Mouse (Mus musculus) myocyte (in vitro differentiated cells): ENCODE results near the gene Scly. TPM values are rescaled to one million over a fixed set of nuclear protein-coding genes. Genes with fewer than 3 reads are reported as not detected.

Experiments
- H3K27me3 ChIP-seq: one replicate; pipeline ENCODE4 v1.6.1; 2011; ENCODE audit not compliant: control insufficient read depth, insufficient read depth, insufficient read length
- H3K36me3 ChIP-seq: one replicate; pipeline ENCODE4 v1.6.1; 2011; ENCODE audit not compliant: control insufficient read depth, insufficient read depth
- H3K4me2 ChIP-seq: one replicate; pipeline ENCODE4 v1.6.1; 2011; ENCODE audit warnings: low read depth, control low read depth
- H3K4me3 ChIP-seq: one replicate; pipeline ENCODE4 v1.5.1; 2011; ENCODE audit warnings: mild to moderate bottlenecking, control low read depth, moderate library complexity
- H3K79me2 ChIP-seq: one replicate; pipeline ENCODE4 v1.6.1; 2011; ENCODE audit not compliant: control insufficient read depth, insufficient read depth
- H3ac ChIP-seq: one replicate; pipeline ENCODE4 v1.6.1; 2011; ENCODE audit not compliant: control insufficient read depth, insufficient read length
- CEBPB ChIP-seq: IDR thresholded peaks from 2 replicates; pipeline ENCODE4 v1.6.1; 2011; ENCODE audit warnings: mild to moderate bottlenecking, moderate library complexity; ENCODE audit not compliant: poor library complexity, insufficient read depth, severe bottlenecking
- E2F4 ChIP-seq: IDR thresholded peaks from one replicate; pipeline ENCODE4 v1.6.1; 2011; ENCODE audit warnings: mild to moderate bottlenecking, control low read depth, moderate library complexity; ENCODE audit not compliant: insufficient read depth
- MAX ChIP-seq: IDR thresholded peaks from one replicate; pipeline ENCODE4 v1.6.1; 2011; ENCODE audit warnings: low read depth, mild to moderate bottlenecking, control low read depth
- MYOD1 ChIP-seq, 3 experiments: IDR thresholded peaks; one replicate each; pipeline ENCODE4 v1.6.1; 2011; ENCODE audit warnings: control low read depth in 2 of 3, low read depth in 2 of 3, mild to moderate bottlenecking in 2 of 3, moderate library complexity in 1 of 3; ENCODE audit not compliant: insufficient read length in 2 of 3, control insufficient read depth in 1 of 3
- MYOG ChIP-seq, 3 experiments: IDR thresholded peaks; one replicate each; pipeline ENCODE4 v1.6.1; 2011; ENCODE audit warnings: control low read depth in 2 of 3, low read depth in 2 of 3, mild to moderate bottlenecking in 2 of 3; ENCODE audit not compliant: insufficient read length in 2 of 3, control insufficient read depth in 1 of 3, insufficient read depth in 1 of 3
- POLR2A ChIP-seq: IDR thresholded peaks from one replicate; pipeline ENCODE4 v1.6.1; 2011; ENCODE audit warnings: low read depth, mild to moderate bottlenecking, control low read depth, moderate library complexity; ENCODE audit not compliant: insufficient read length
- POLR2AphosphoS2 ChIP-seq: IDR thresholded peaks from one replicate; pipeline ENCODE4 v1.6.1; 2011; ENCODE audit warnings: low read depth, control low read depth; ENCODE audit not compliant: insufficient read length
- REST ChIP-seq: IDR thresholded peaks from one replicate; pipeline ENCODE4 v1.6.1; 2011; ENCODE audit warnings: mild to moderate bottlenecking, control low read depth, moderate library complexity; ENCODE audit not compliant: insufficient read depth, insufficient read length
- SRF ChIP-seq: IDR thresholded peaks from one replicate; pipeline ENCODE4 v1.6.1; 2011; ENCODE audit warnings: low read depth; ENCODE audit not compliant: control insufficient read depth, insufficient read length
- TCF12 ChIP-seq: IDR thresholded peaks from one replicate; pipeline ENCODE4 v1.6.1; 2011; ENCODE audit warnings: mild to moderate bottlenecking, control low read depth; ENCODE audit not compliant: poor library complexity, insufficient read depth, severe bottlenecking
- TCF3 ChIP-seq: IDR thresholded peaks from one replicate; pipeline ENCODE4 v1.6.1; 2011; ENCODE audit warnings: low read depth, control low read depth; ENCODE audit not compliant: insufficient read length
- USF1 ChIP-seq: IDR thresholded peaks from one replicate; pipeline ENCODE4 v1.6.1; 2011; ENCODE audit warnings: low read depth, mild to moderate bottlenecking, control low read depth, moderate library complexity
- polyA plus RNA-seq: library from polyadenylated mRNA; unstranded; fragments of >200 nt; fragmentation: generic; extraction: Trizol; gene quantifications from one replicate; pipeline ENCODE4 v1.2.1, GENCODE M21; 2012; ENCODE audit warnings: missing spikeins

Scly gene
- polyA plus RNA-seq, 1 experiment: 21.9 TPM

DNA sequence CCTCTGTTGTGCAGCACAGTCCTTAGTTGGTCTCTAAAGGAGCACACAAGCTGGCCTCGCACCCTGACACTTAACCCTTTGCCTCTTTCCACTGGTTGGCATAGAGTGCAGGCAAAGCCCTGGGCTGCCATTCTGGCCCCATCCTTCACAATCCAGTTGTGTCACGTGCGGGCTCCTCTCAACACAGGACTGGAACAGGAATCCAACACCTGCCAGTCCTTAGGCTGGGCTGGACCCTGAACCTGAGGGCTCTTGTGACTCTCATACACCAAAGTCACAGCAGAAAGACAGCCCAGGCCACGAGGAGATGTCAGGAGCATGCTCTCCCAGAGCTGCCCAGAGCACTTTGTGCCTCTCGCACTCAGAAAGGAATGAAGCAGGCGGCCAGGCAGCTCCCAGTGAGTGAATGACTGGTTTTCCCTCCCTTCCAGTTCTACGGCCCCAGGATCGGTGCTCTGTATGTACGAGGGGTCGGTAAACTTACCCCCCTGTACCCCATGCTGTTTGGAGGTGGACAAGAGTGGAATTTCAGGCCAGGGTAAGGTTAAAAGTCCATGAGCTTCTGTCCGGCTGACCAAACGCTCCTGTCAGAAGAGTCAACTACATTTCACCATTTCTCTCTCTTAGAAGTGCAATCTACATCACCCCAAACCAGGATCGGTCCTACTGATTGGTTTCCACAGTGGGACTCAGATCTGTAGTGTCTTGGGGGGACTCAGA lies 11.4 kb downstream of the Scly start:
- Histone ChIP-seq H3K27me3 (no peaks in the 10 kb centered on the region), H3K36me3 (peaks cover 16% of the 10 kb centered on the region), H3K79me2 (no peaks in the 10 kb centered on the region), H3K4me2 (no peak overlapping the region), H3K4me3 (no peak overlapping the region), H3ac (no peak overlapping the region)
- TF ChIP-seq CEBPB (no peak), TCF3 (no peak), MYOG (IDR thresholded peaks at IDR 0.05; ENCODE audit: control insufficient read depth in 1 of 3, insufficient read depth in 1 of 3, insufficient read length in 2 of 3, low read depth in 2 of 3) (no peak), REST (no peak), TCF12 (no peak), USF1 (no peak), SRF (no peak), POLR2AphosphoS2 (no peak), E2F4 (no peak), MYOD1 (IDR thresholded peaks at IDR 0.05; ENCODE audit: control insufficient read depth in 1 of 3, insufficient read length in 2 of 3, low read depth in 2 of 3) (no peak), MAX (no peak), POLR2A (no peak)

GRCm38 (mm10) chr1:91312273-91312672 lies 14.1 kb downstream of the Scly start:
- peaks cover 3% of the 10 kb centered on the region for H3K36me3 ChIP-seq
- no peak for TF ChIP-seq TCF12
- TF ChIP-seq REST: no peak
- TF ChIP-seq TCF3: no peak
- no peak for TF ChIP-seq SRF
- no peak for TF ChIP-seq CEBPB
- TF ChIP-seq POLR2AphosphoS2: no peak
- TF ChIP-seq POLR2A: no peak
- TF ChIP-seq E2F4: no peak
- no peak for TF ChIP-seq MAX
- TF ChIP-seq MYOD1 (IDR thresholded peaks at IDR 0.05; ENCODE audit: control insufficient read depth in 1 of 3, insufficient read length in 2 of 3, low read depth in 2 of 3): no peak
- no peak for TF ChIP-seq USF1
- no peak for TF ChIP-seq MYOG (IDR thresholded peaks at IDR 0.05; ENCODE audit: control insufficient read depth in 1 of 3, insufficient read depth in 1 of 3, insufficient read length in 2 of 3, low read depth in 2 of 3)
- H3ac ChIP-seq: no peak overlapping the region
- H3K79me2 ChIP-seq: no peaks in the 10 kb centered on the region
- no peak overlapping the region for H3K4me2 ChIP-seq
- no peaks in the 10 kb centered on the region for H3K27me3 ChIP-seq
- no peak overlapping the region for H3K4me3 ChIP-seq

GRCm38 (mm10) chr1:91313251-91313650 lies 15.1 kb downstream of the Scly start:
- Histone ChIP-seq H3K27me3 (no peaks in the 10 kb centered on the region), H3K79me2 (no peaks in the 10 kb centered on the region), H3K4me3 (no peak overlapping the region), H3K4me2 (peak overlapping the region; percentile 41), H3ac (no peak overlapping the region), H3K36me3 (no peaks in the 10 kb centered on the region)
- TF ChIP-seq USF1 (peak; percentile 62), MYOG (IDR thresholded peaks at IDR 0.05; ENCODE audit: control insufficient read depth in 1 of 3, insufficient read depth in 1 of 3, insufficient read length in 2 of 3, low read depth in 2 of 3) (peak in 1 of 3 experiments; percentile 49), MYOD1 (IDR thresholded peaks at IDR 0.05; ENCODE audit: control insufficient read depth in 1 of 3, insufficient read length in 2 of 3, low read depth in 2 of 3) (peak in 2 of 3 experiments; percentile 18 to 59), SRF (no peak)

DNA sequence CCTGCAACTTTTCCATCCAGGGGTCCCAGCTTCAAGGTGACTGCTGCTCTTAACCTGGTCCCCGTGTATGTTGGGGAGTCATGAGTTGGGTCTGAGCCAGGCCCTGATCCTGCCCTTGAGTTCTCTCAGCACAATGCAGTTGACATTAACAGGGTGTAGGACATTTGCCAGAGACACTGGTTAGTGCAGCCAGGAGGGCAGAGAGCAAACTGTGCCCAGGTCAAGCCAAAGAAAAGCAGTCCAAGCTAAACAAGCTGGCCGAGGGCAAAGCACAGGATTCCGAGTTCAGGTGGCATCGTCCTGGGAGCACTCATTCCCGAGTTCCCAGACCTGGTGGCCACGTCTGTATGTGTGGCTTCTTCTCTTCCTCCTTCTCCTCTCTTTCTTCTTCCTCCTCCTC lies 19.5 kb downstream of the Scly start:
- no peaks in the 10 kb centered on the region for H3K79me2 ChIP-seq
- H3K36me3 ChIP-seq: no peaks in the 10 kb centered on the region
- H3ac ChIP-seq: no peak overlapping the region
- TF ChIP-seq USF1: no peak
- TF ChIP-seq E2F4: no peak
- no peak for TF ChIP-seq MAX
- no peak for TF ChIP-seq TCF12
- TF ChIP-seq CEBPB: no peak
- no peak for TF ChIP-seq POLR2A
- no peak for TF ChIP-seq MYOD1 (IDR thresholded peaks at IDR 0.05; ENCODE audit: control insufficient read depth in 1 of 3, insufficient read length in 2 of 3, low read depth in 2 of 3)
- TF ChIP-seq REST: no peak
- TF ChIP-seq MYOG (IDR thresholded peaks at IDR 0.05; ENCODE audit: control insufficient read depth in 1 of 3, insufficient read depth in 1 of 3, insufficient read length in 2 of 3, low read depth in 2 of 3): no peak
- TF ChIP-seq TCF3: no peak
- no peak for TF ChIP-seq SRF
- no peak for TF ChIP-seq POLR2AphosphoS2
- no peak overlapping the region for H3K4me3 ChIP-seq
- no peak overlapping the region for H3K4me2 ChIP-seq
- no peaks in the 10 kb centered on the region for H3K27me3 ChIP-seq

DNA sequence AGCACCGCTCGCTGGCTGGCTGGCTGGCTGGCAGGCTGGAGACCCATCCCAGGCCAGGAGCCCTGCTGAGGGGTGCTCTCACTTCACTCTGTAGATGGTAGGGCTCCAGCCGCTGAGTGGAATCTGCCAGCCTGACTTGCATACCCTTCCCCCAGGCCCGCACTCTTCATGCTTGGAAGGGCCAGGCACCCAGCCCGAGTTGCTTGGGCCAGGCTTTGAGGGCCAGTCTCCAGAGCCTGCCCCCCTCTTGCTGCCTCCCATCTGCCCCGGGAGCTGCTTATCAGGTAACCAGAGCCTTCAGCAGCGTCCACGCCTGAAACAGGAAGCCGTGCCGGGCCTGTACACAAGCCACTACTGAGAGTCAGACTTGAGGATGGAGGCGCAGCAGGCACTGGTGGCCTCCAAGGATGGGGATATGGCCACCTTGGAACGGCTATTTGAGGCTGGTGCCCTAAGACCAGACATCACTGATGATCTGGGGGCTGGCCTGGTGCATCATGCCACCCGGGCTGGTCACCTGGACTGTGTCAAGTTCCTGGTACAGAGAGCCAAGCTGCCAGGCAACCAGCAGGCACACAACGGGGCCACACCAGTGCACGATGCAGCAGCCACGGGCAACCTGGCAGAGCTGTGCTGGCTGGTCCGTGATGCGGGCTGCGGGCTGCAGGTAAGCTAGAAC lies 23.8 kb downstream of the Scly start, which contains the start of gene Espnl:
Gene Espnl (plus strand): TSS at position 316 of the 679 bp plus-strand sequence.
- Histone ChIP-seq H3K4me2 (no peak within 1 kb of the TSS), H3K79me2 (no peaks in the 10 kb centered on the region), H3ac (no peak within 1 kb of the TSS), H3K27me3 (no peaks in the 10 kb centered on the region), H3K4me3 (no peak within 1 kb of the TSS), H3K36me3 (no peaks in the 10 kb centered on the region)
- peak; percentile 58 for TF ChIP-seq POLR2AphosphoS2
- TF ChIP-seq MYOD1 (IDR thresholded peaks at IDR 0.05; ENCODE audit: control insufficient read depth in 1 of 3, insufficient read length in 2 of 3, low read depth in 2 of 3): no peak
- TF ChIP-seq POLR2A: no peak
